Mouse (Mus musculus) thymus, postnatal 36 days (tissue): ENCODE results near the gene Swsap1.
A peak's percentile ranks its signal among the peaks of the same experiment; 100 is the strongest.

ENCODE experiments used
- DNase-seq, 2 experiments: peaks; one replicate each; pipeline ENCODE4 v3.0.0; 2022; ENCODE audit warnings: mixed read lengths in 2 of 2

Swsap1 gene

DNA sequence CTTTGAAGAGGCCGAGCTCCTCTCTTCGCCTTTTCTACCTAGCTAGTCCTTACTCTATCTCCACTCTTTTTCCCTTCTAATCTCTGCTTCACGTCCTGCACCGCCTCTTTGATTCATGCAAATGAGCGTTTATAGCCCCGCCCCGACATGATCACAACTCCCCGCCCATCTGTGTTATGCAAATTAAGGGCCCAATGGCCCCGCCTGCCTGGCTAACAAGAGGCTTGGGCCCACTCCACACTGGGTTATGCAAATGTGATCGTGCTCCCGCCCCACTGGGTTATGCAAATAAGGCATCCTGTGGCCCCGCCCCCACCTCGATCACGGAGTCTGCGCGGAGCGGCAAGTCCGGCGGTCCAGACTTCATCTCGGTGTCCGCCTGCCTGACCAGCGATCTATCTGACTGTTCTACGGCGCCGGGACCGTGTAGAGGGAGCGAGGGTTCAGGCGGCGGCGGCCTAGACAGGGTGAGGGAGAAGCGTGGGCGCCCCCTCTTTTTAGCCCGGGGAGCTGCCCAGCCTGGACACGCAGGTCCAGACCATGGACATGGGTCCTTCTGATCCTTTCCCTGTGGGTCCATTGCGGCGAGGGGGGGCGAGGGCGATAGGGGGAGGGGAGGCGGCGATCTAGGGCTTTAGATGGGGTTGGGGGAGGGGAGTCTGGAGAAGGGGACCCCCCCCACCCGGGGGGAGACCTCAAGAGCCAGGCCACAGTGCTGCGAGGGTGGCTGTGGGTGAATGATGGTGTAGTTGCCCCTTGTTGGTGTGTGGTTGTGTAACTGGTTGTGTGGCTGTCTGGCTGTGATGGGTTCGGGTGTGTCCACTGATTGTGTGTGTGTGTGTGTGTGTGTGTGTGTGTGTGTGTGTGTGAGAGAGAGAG is 18.6 kb upstream of the Swsap1 start, which contains the start of gene Plppr2:
TSS of gene Plppr2 (plus strand) at position 342 of the 879 bp plus-strand sequence.
- DNase-seq = peak; percentile 73 to 83

DNA sequence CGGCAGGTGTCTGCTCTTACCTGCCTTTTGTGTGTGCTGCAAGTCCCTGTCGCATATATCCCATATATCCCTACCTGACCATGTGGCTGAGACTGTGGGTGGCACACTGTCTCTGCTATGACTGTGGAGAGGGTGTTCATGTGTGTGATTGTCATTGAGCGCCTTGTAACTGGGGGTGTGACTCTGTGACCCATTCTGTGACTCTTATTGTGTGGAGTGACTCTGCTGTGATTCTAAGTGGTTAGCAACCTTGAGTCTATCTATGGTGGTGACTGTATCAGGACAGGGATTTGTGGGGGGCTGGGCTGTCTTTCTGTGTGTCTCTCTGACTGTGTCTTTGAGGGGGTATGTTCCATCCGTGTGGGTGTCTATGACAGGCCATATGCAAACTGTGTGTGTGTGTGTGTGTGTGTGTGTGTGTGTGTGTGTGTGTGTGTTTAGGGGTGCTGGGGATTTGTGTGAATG is 17.8 kb upstream of the Swsap1 start:
- DNase-seq = no peak

- DNase-seq = no peak
Measured at GRCm38 (mm10) chr9:21938234-21938855, 17.2 kb upstream of the Swsap1 start.

DNA sequence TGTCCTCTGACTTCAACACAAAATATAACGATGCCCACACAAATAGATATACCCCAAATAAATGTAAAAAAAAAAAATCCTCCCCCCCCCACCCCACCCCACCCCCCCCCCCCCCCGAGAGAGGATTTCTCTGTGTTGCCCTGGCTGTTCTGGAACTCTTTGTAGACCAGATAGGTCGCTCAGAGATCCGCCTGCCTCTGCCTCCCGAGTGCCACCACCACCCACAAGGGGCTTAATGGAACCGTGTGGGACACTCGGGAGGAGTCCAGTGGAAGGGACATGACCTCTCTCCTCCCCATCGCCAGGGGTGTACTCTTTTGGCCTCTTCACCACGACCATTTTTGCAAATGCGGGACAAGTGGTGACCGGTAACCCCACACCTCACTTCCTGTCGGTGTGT is 12.5 kb upstream of the Swsap1 start:
- DNase-seq = no peak

DNA sequence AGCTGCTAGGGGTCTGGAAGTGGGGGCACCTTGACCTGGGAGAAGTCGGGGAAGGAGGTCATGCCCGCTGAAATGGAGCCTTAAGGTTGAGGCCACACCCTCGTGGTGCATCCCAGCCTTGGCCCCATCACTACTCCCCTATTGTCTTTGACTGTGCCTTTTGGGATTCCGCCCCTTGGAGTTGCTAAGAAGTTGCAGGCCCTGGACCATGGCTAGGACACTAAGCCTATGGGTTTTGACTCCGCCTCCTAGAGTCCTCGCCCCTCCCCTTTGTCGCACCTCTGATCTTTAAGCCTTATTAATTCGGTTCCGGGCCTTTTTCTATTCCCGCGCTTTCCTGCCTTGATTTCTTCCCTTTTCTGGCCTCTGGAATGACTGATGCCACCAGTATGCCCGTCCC is 11.9 kb upstream of the Swsap1 start:
- no peak for DNase-seq

- no peak for DNase-seq
Measured at GRCm38 (mm10) chr9:21944267-21944666, 11.3 kb upstream of the Swsap1 start.

DNA sequence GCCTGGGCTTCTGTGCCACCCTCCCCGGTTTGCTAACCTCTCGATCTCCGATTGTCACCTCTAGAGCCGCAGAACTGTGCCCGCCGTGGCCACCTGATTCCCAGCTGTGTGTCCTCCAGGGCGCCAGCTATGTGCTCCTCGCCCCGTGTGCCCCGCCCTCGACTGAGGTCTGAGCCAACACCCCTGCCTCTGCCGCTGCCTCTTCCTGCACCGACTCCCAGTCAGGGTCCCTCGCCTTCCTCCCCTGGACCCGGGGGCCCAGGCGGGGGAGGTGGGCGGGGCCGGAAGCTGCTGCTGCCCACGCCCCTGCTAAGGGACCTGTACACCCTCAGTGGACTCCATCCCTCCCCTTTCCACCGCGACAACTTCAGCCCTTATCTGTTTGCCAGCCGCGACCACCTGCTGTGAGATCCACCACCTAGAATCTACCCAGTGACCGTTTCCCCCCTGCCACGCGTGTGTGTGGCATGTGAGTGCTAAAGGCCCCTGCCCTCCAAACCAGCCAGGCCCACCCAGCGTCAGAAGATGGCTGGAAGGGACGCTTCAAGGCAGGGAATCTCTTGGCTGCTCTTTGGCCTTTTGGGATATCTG is 7.9 kb upstream of the Swsap1 start:
- no peak for DNase-seq

GRCm38 (mm10) chr9:21948146-21948545 is 7.4 kb upstream of the Swsap1 start:
- no peak for DNase-seq

DNA sequence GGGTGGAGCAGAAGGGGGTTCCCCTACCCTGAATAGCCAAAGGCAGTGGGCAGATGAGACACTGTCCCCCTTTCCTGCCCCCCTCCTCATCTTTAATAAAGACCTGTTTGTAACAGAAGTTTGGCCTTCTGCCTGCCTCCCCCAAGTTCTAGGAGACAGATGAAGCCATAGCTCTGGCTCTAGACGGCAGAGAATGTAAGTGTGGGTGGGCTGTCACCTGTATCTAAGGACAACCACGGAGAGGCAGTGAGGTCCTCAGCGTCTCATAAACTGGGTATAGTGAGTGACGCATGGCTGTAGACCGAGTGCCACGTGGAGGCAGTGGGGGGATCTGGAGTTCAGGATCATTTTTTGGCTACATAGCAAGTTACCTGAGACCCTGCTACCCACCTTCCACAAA is 6.8 kb upstream of the Swsap1 start:
- DNase-seq = no peak

GRCm38 (mm10) chr9:21950322-21950721 is 5.2 kb upstream of the Swsap1 start:
- DNase-seq = peak; percentile 47 to 70

DNA sequence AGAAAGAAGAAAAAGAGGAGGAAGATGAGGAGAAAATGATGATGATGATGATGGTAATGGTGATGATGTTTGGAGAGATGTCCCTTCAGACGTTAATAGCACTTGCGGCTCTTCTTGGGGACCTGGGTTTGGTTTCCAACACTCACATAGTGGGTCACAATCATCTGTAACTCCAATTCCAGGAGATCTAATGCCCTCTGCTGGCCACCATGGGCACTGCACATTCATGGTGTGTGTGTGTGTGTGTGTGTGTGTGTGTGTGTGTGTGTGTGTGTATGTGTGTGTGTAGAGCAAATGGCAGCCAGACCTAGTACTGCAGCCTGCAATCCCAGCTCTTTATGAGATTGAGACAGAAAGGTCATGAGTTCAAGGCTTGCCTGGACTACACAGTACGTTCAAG is 3.6 kb upstream of the Swsap1 start:
- DNase-seq = no peak

- DNase-seq = no peak
Measured at GRCm38 (mm10) chr9:21953600-21953999, 2.0 kb upstream of the Swsap1 start.

DNA sequence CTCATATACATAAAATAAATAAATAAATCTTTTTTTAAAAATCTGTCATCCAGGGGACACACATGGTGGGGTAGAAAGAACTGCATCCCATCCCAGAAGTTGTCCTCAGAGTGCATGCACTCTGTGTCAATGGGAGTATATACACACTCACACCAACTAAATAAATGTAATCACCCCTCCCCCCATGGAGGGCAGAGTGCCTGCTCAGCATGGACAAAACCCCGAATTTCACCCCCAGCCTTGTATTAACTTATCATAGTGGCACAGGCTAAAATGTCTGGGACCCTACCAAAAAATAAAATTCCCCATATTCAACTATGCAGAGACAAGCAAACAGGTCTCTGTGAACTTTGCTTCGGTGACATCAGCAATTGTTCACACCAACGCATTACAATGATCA is 920 bp upstream of the Swsap1 start:
- DNase-seq = no peak

DNA sequence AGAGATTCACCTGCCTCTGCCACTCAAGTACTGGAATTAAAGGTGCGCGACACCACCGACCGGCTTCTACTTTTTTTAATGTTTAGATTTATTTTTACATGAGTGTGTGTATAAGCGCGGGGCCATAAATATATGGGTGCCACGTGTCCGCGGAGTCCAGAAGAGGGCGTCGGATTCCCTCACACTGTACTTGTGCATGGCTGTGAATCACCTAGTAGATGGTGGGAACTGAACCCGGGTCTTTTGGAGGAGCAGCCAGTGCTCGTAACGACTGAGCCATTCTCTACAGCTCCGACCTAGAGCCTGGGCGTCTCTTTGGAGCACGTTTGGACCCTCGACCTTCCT is 358 bp upstream of the Swsap1 start:
- DNase-seq = no peak

DNA sequence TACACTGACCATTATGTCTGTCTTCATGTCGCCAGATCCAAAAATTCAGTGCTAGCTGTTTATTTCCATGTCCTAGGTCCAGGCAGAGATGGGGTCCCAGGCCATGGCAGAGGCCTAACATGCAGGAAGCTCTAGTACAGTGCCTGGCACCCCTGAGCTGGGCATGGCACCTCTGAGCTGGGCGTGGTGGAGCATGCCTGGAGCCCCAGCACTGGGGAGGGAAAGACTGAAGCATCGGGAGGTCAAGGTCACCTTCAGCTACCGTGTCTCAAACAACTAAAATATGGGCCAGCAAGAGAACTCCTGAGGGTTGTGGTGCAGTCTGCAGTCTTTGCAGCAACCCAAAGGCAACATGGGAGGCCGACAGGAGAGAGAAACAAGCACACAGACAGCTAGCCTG is 2.8 kb downstream of the Swsap1 start:
- DNase-seq = no peak

DNA sequence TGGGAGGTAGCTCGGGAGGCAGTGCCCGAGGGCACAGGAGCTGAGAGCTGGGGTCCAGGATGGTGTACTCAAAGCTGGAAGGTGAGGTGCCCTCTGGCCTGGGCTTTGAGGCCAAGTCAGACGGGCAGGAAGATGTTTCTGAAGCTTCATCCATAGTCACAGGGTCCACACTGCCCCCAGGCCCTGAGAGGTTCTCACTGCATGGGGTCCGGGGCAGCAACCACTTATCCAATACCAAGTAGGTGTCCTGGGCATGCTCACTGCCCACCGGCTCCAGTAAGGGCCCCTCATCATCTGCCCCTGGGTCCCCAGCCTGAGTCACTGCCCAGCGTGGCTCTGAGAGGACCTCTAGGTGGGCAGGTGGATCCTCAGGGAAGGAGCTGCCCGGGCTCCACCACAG is 3.7 kb downstream of the Swsap1 start:
- DNase-seq = no peak

GRCm38 (mm10) chr9:21960135-21960534 is 4.6 kb downstream of the Swsap1 start:
- DNase-seq = no peak

DNA sequence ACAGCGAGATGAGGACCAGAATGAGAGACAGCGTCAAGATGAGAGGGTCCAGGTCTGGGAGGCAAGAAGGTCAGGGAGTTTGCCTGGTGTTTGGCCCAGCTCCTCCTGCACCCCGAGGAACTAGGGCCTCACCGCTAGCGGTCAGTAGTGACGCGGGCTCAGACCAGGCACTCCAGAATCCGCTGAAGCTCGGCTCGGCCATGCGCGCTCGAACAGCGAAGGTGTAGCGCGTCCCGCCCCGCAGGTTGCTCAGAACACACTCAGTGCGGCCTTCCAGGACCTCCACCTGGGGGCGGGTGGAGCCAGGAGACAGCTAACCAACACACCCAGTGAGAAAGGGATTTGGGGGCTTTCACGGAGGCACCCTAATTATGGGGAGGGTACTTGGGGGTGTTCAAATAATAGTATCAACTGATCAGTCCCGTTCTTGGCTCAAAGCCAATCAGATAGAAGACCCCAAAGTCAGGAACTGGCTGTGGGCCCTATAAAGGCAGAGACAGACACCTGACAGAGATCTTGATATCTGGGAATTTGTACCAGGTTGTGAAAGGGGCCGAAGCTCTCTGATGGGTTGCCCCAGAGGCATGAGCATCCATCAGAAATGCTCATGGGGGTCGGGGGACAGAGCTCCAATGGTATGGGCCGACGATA is 5.1 kb downstream of the Swsap1 start:
- no peak for DNase-seq

DNA sequence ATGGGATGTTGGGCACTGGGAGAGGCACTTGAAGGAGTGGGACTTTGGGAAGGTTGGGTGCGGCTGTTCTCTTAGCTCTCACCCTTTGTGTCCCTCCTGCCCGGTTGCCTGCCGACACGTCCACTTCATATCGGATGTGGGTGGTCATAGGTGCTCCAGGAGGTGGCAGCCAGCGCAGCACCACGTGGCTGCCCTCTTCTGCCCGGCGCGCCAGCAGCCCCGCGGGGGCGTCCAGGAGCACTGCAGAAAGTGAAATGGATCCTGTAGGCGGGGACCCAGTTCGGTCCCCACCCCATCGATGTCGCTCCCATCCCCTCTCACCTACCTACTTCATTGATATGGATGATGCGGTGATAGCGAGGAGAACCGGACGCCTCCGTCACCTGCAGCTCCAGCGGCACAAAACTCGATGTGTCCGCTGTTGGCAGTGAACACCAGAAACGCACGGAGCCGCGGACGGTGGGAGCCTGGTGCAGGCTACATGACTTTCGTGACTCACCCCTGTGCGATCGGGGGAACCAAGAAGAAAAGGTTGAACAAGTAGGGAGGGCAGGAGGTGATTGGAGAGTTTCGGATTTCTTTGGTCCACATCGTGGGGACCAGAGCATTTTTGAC is 5.9 kb downstream of the Swsap1 start:
- DNase-seq = no peak

GRCm38 (mm10) chr9:21962010-21962409 is 6.5 kb downstream of the Swsap1 start:
- no peak for DNase-seq

DNA sequence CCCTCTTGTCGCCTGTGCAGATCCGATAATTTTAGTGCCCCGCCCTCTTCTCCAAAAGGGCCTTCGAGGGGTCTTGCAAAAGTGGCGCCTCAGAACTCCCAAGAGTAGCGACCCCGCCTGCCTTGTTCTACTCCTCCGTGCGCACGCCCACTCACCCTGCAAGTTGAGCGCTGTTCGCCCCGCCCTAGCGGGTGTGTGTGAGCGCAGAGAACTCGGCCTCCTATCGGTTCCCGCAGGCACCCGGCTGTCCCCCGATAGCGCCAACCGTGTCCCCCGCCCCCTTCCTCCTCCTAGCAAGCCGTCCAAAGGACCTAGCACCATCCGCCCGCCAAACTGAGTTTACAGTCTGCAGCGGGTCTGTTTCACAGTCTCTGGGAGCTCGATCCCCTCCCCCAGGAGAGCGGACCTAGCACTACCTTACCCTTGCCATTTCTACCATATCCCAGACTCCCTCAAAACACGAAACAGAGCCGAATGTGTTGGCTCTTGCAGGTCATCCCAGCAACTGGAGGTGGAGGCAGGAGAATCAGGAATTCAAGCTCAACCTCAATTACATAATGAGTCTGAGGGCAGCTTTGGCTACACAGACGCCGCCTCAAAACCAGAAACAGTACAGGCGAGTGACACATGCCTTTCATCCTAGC is 7.0 kb downstream of the Swsap1 start:
- peak; percentile 61 to 73 for DNase-seq

- no peak for DNase-seq
Measured at GRCm38 (mm10) chr9:21963417-21963816, 7.9 kb downstream of the Swsap1 start, which contains the start of gene Epor. Gene Epor (minus strand): TSS chr9:21963506.
